Mouse (Mus musculus): ENCODE results near the gene Olfr50. TPM values are rescaled to one million over a fixed set of nuclear protein-coding genes. Genes with fewer than 3 reads are reported as not detected.

The Olfr50 gene
- polyA plus RNA-seq (2015; fragmentation: Nextera tagmentation; extraction: Ambion mirVana): not detected in 2 replicates

- H3K9me3 ChIP-seq (replicated peaks; ENCODE audit: control insufficient read depth, low read length): no peaks in the 10 kb centered on the region
- no peak within 1 kb of the TSS for H3K4me3 ChIP-seq (ENCODE audit: low read depth, low read length)
- no peak within 1 kb of the TSS for H3K27ac ChIP-seq (ENCODE audit: low read length)
- ATAC-seq (ENCODE audit: low read depth): no peak
- no peaks in the 10 kb centered on the region for H3K36me3 ChIP-seq (ENCODE audit: control insufficient read depth, insufficient read depth)
- WGBS (ENCODE audit: insufficient replicate concordance): 51% methylated on average over 2 of the region's 2 CpGs
- H3K4me2 ChIP-seq (ENCODE audit: low read depth, low read length): no peak within 1 kb of the TSS
- H3K9ac ChIP-seq (ENCODE audit: low read depth, low read length): no peak within 1 kb of the TSS
- H3K27me3 ChIP-seq (ENCODE audit: control insufficient read depth, insufficient read depth, low read depth, low read length): no peaks in the 10 kb centered on the region
- H3K4me1 ChIP-seq (ENCODE audit: control insufficient read depth, low read depth, low read length): no peaks in the 10 kb centered on the region
Measured at GRCm38 (mm10) chr2:36790238-36790637, at the start of gene Olfr50. Gene Olfr50 (plus strand): TSS chr2:36790538.

DNA sequence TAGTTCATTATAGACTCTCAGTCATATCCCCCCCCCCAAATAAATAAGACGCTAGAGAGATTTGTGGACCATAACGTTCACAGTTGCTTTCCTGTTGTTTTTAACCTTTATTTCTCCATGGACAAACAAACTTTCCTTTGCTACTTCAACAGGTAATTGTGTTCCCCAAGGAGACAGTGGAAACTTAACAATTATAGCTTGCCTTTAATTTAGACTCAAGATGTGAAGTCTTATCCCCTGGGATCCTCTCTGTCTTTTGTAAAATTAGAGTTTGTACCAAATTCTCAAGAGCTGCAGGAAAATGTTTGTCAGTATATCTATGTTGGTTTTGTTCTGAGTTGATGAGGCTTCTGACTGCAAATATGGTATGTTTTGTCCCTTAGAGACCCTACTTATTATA lies 6.4 kb upstream of the Olfr50 start, which contains the start of gene Olfr348:
Olfr348 (plus strand) TSS at position 301 of the 400 bp plus-strand sequence.
- Histone ChIP-seq H3K4me1 (ENCODE audit: control insufficient read depth, low read depth, low read length) (no peaks in the 10 kb centered on the region), H3K9ac (ENCODE audit: low read depth, low read length) (no peak within 1 kb of the TSS), H3K27ac (ENCODE audit: low read length) (no peak within 1 kb of the TSS), H3K36me3 (ENCODE audit: control insufficient read depth, insufficient read depth) (no peaks in the 10 kb centered on the region), H3K27me3 (ENCODE audit: control insufficient read depth, insufficient read depth, low read depth, low read length) (no peaks in the 10 kb centered on the region), H3K4me2 (ENCODE audit: low read depth, low read length) (no peak within 1 kb of the TSS), H3K9me3 (replicated peaks; ENCODE audit: control insufficient read depth, low read length) (no peaks in the 10 kb centered on the region), H3K4me3 (ENCODE audit: low read depth, low read length) (no peak within 1 kb of the TSS)
- no peak for ATAC-seq (ENCODE audit: low read depth)
- 51% methylated on average over 2 of the region's 2 CpGs for WGBS (ENCODE audit: insufficient replicate concordance)

GRCm38 (mm10) chr2:36816932-36817331 lies 26.6 kb downstream of the Olfr50 start, which contains the start of gene Olfr3:
Gene Olfr3 (minus strand): TSS chr2:36817032.
- H3K4me1 ChIP-seq (ENCODE audit: control insufficient read depth, low read depth, low read length): no peaks in the 10 kb centered on the region
- no peak within 1 kb of the TSS for H3K27ac ChIP-seq (ENCODE audit: low read length)
- H3K9ac ChIP-seq (ENCODE audit: low read depth, low read length): no peak within 1 kb of the TSS
- H3K9me3 ChIP-seq (replicated peaks; ENCODE audit: control insufficient read depth, low read length): no peaks in the 10 kb centered on the region
- no peak within 1 kb of the TSS for H3K4me2 ChIP-seq (ENCODE audit: low read depth, low read length)
- ATAC-seq (ENCODE audit: low read depth): no peak
- no peaks in the 10 kb centered on the region for H3K36me3 ChIP-seq (ENCODE audit: control insufficient read depth, insufficient read depth)
- H3K4me3 ChIP-seq (ENCODE audit: low read depth, low read length): no peak within 1 kb of the TSS
- H3K27me3 ChIP-seq (ENCODE audit: control insufficient read depth, insufficient read depth, low read depth, low read length): no peaks in the 10 kb centered on the region
- whole genome bisulfite sequencing (ENCODE audit: insufficient replicate concordance): 57% methylated on average over 1 of the region's 1 CpGs

DNA sequence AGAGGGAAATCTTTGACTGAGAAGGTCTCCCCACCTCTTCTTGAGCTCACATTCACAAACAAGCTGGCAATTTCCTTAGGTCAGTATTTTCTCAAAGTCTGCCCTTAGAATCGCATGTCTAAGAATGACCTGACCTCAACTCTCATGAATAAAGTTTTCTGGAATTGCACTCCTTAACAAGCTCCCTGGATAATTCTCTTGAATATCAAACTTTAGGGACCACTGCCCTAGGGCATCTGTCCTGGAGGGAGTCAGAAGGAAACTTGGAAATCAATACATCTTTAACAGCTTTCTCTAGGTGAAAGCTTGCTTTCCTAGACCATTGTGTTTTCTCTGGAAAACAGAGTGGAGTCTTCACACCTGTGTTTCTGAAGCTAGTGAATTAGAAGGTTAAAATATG lies 55.7 kb downstream of the Olfr50 start, which contains the start of gene Olfr350:
Olfr350 (plus strand) TSS at position 301 of the 400 bp plus-strand sequence.
- 50% methylated on average over 1 of the region's 1 CpGs for WGBS (ENCODE audit: insufficient replicate concordance)
- H3K36me3 ChIP-seq (ENCODE audit: control insufficient read depth, insufficient read depth): no peaks in the 10 kb centered on the region

More for the DNA sequence above, 55.7 kb downstream of the Olfr50 start, which contains the start of gene Olfr350:
- H3K4me2 ChIP-seq (ENCODE audit: low read depth, low read length): no peak within 1 kb of the TSS
- H3K27ac ChIP-seq (ENCODE audit: low read length): no peak within 1 kb of the TSS
- no peak within 1 kb of the TSS for H3K9ac ChIP-seq (ENCODE audit: low read depth, low read length)
- H3K9me3 ChIP-seq (replicated peaks; ENCODE audit: control insufficient read depth, low read length): no peaks in the 10 kb centered on the region
- no peak for ATAC-seq (ENCODE audit: low read depth)
- H3K4me1 ChIP-seq (ENCODE audit: control insufficient read depth, low read depth, low read length): no peaks in the 10 kb centered on the region
- H3K27me3 ChIP-seq (ENCODE audit: control insufficient read depth, insufficient read depth, low read depth, low read length): no peaks in the 10 kb centered on the region
- no peak within 1 kb of the TSS for H3K4me3 ChIP-seq (ENCODE audit: low read depth, low read length)

Other genes with a start within 250 kb of the Olfr50 start
- not detected in 2 replicates for gene Olfr344, start 223.9 kb upstream of the Olfr50 start, polyA plus RNA-seq (2015; fragmentation: Nextera tagmentation; extraction: Ambion mirVana)
- gene Olfr345, start 150.5 kb upstream of the Olfr50 start, polyA plus RNA-seq (2015; fragmentation: Nextera tagmentation; extraction: Ambion mirVana): not detected in 2 replicates
- not detected in 2 replicates for gene Olfr346, start 104.8 kb upstream of the Olfr50 start, polyA plus RNA-seq (2015; fragmentation: Nextera tagmentation; extraction: Ambion mirVana)
- not detected in 2 replicates for gene Olfr347, start 58.6 kb upstream of the Olfr50 start, polyA plus RNA-seq (2015; fragmentation: Nextera tagmentation; extraction: Ambion mirVana)
- not detected in 2 replicates for gene Olfr348, start 6.3 kb upstream of the Olfr50 start, polyA plus RNA-seq (2015; fragmentation: Nextera tagmentation; extraction: Ambion mirVana)
- gene Olfr3, start 26.5 kb downstream of the Olfr50 start, polyA plus RNA-seq (2015; fragmentation: Nextera tagmentation; extraction: Ambion mirVana): not detected in 2 replicates
- gene Olfr350, start 55.8 kb downstream of the Olfr50 start, polyA plus RNA-seq (2015; fragmentation: Nextera tagmentation; extraction: Ambion mirVana): not detected in 2 replicates
- not detected in 2 replicates for gene Olfr351, start 72.1 kb downstream of the Olfr50 start, polyA plus RNA-seq (2015; fragmentation: Nextera tagmentation; extraction: Ambion mirVana)
- gene Olfr352, start 77.9 kb downstream of the Olfr50 start, polyA plus RNA-seq (2015; fragmentation: Nextera tagmentation; extraction: Ambion mirVana): not detected in 2 replicates
- gene Olfr353, start 102.4 kb downstream of the Olfr50 start, polyA plus RNA-seq (2015; fragmentation: Nextera tagmentation; extraction: Ambion mirVana): not detected in 2 replicates
- gene Olfr354, start 115.1 kb downstream of the Olfr50 start, polyA plus RNA-seq (2015; fragmentation: Nextera tagmentation; extraction: Ambion mirVana): not detected in 2 replicates
- gene Olfr355, start 138.4 kb downstream of the Olfr50 start, polyA plus RNA-seq (2015; fragmentation: Nextera tagmentation; extraction: Ambion mirVana): not detected in 2 replicates
- gene Olfr356, start 146.6 kb downstream of the Olfr50 start, polyA plus RNA-seq (2015; fragmentation: Nextera tagmentation; extraction: Ambion mirVana): not detected in 2 replicates
- gene Olfr357, start 203.3 kb downstream of the Olfr50 start, polyA plus RNA-seq (2015; fragmentation: Nextera tagmentation; extraction: Ambion mirVana): not detected in 2 replicates
- gene Olfr358, start 218.8 kb downstream of the Olfr50 start, polyA plus RNA-seq (2015; fragmentation: Nextera tagmentation; extraction: Ambion mirVana): not detected in 2 replicates